Mouse (Mus musculus): ENCODE data around the gene Tle2. TPM values are rescaled to one million over a fixed set of nuclear protein-coding genes. Genes with fewer than 3 reads are reported as not detected.

Tle2 gene
- total RNA-seq (2015), result 0.95 and 1.5 TPM in 2 replicates
- total RNA-seq (2017), result 0.08 and 3.5 TPM in 2 replicates

- no peak for ATAC-seq (replicated peaks; ENCODE audit: poor library complexity)
Observed at GRCm38 (mm10) chr10:81574081-81575056, at the start of gene Tle2. TSS of gene Tle2 (plus strand) at chr10:81574561.

- ATAC-seq (replicated peaks; ENCODE audit: poor library complexity), result peak; percentile 41
Observed at GRCm38 (mm10) chr10:81525017-81525694, 49.2 kb upstream of the Tle2 start.

- peak; percentile 59 for ATAC-seq (replicated peaks; ENCODE audit: poor library complexity)
Observed at GRCm38 (mm10) chr10:81526779-81527178, 47.6 kb upstream of the Tle2 start.

- no peak for ATAC-seq (replicated peaks; ENCODE audit: poor library complexity)
Observed at GRCm38 (mm10) chr10:81534826-81535225, 39.5 kb upstream of the Tle2 start.

GRCm38 (mm10) chr10:81536734-81537133 lies 37.6 kb upstream of the Tle2 start:
- peak; percentile 81 for ATAC-seq (replicated peaks; ENCODE audit: poor library complexity)

GRCm38 (mm10) chr10:81537429-81537828 lies 36.9 kb upstream of the Tle2 start:
- no peak for ATAC-seq (replicated peaks; ENCODE audit: poor library complexity)

GRCm38 (mm10) chr10:81538321-81539048 lies 35.9 kb upstream of the Tle2 start:
- ATAC-seq (replicated peaks; ENCODE audit: poor library complexity), result no peak

- no peak for ATAC-seq (replicated peaks; ENCODE audit: poor library complexity)
Observed at GRCm38 (mm10) chr10:81541363-81541762, 33.0 kb upstream of the Tle2 start.

- no peak for ATAC-seq (replicated peaks; ENCODE audit: poor library complexity)
Observed at GRCm38 (mm10) chr10:81541803-81542202, 32.6 kb upstream of the Tle2 start.

- ATAC-seq (replicated peaks; ENCODE audit: poor library complexity), result no peak
Observed at GRCm38 (mm10) chr10:81542727-81543460, 31.5 kb upstream of the Tle2 start.

- no peak for ATAC-seq (replicated peaks; ENCODE audit: poor library complexity)
Observed at GRCm38 (mm10) chr10:81543633-81544032, 30.7 kb upstream of the Tle2 start.

GRCm38 (mm10) chr10:81544296-81545160 lies 29.8 kb upstream of the Tle2 start:
- peak; percentile 1 for ATAC-seq (replicated peaks; ENCODE audit: poor library complexity)

GRCm38 (mm10) chr10:81545161-81545747 lies 29.1 kb upstream of the Tle2 start, which contains the start of gene Gna11:
TSS of gene Gna11 (minus strand) at chr10:81545190.
- peak; percentile 88 for ATAC-seq (replicated peaks; ENCODE audit: poor library complexity)

- ATAC-seq (replicated peaks; ENCODE audit: poor library complexity), result no peak
Observed at GRCm38 (mm10) chr10:81546332-81546731, 28.0 kb upstream of the Tle2 start.

- ATAC-seq (replicated peaks; ENCODE audit: poor library complexity), result no peak
Observed at GRCm38 (mm10) chr10:81546788-81547571, 27.4 kb upstream of the Tle2 start.

- no peak for ATAC-seq (replicated peaks; ENCODE audit: poor library complexity)
Observed at GRCm38 (mm10) chr10:81548944-81549343, 25.4 kb upstream of the Tle2 start.

GRCm38 (mm10) chr10:81550257-81550656 lies 24.1 kb upstream of the Tle2 start:
- ATAC-seq (replicated peaks; ENCODE audit: poor library complexity), result peak; percentile 56

GRCm38 (mm10) chr10:81551597-81552102 lies 22.7 kb upstream of the Tle2 start:
- ATAC-seq (replicated peaks; ENCODE audit: poor library complexity), result peak; percentile 73

All from megakaryocyte progenitor cell, adult 5-6 weeks (primary cell).